Mouse (Mus musculus) midbrain, embryonic 13.5 days (tissue): Measurements from ENCODE around the gene Phf20. TPM values are rescaled to one million over a fixed set of nuclear protein-coding genes. Genes with fewer than 3 reads are reported as not detected.

Experiments
- ATAC-seq: fragments of 200-750 bp; cut with Nextera tagmentation; 2 replicates; pipeline ENCODE4 v1.8.0; 2017; ENCODE audit warnings: mild to moderate bottlenecking, moderate TSS enrichment, moderate library complexity
- H3K27ac ChIP-seq: fragments of 300-500 bp; sonication (generic); 2 replicates; pipeline ENCODE4 v1.5.1; 2015; ENCODE audit warnings: inconsistent platforms, mild to moderate bottlenecking, moderate library complexity
- H3K27me3 ChIP-seq: fragments of 300-500 bp; sonication (generic); 2 replicates; pipeline ENCODE4 v1.6.1; 2015; ENCODE audit warnings: mild to moderate bottlenecking, inconsistent platforms
- H3K36me3 ChIP-seq: fragments of 300-500 bp; sonication (generic); 2 replicates; pipeline ENCODE4 v1.6.1; 2015; ENCODE audit warnings: mild to moderate bottlenecking, inconsistent platforms
- H3K4me1 ChIP-seq: fragments of 300-500 bp; sonication (generic); replicated peaks from 2 replicates; pipeline ENCODE4 v1.6.1; 2015; ENCODE audit warnings: inconsistent platforms
- H3K4me2 ChIP-seq: fragments of 300-500 bp; sonication (generic); replicated peaks from 2 replicates; pipeline ENCODE4 v1.6.1; 2015; ENCODE audit warnings: moderate library complexity, mild to moderate bottlenecking, inconsistent platforms
- H3K4me3 ChIP-seq: fragments of 300-500 bp; sonication (generic); replicated peaks from 2 replicates; pipeline ENCODE4 v1.5.1; 2015; ENCODE audit warnings: mild to moderate bottlenecking, inconsistent platforms
- H3K9ac ChIP-seq: fragments of 300-500 bp; sonication (generic); replicated peaks from 2 replicates; pipeline ENCODE4 v1.6.1; 2015; ENCODE audit warnings: mild to moderate bottlenecking, inconsistent platforms
- H3K9me3 ChIP-seq: fragments of 300-500 bp; sonication (generic); 2 replicates; pipeline ENCODE4 v1.6.1; 2016; ENCODE audit warnings: mild to moderate bottlenecking, inconsistent platforms
- WGBS: fragments of 180-500 bp; shearing (Covaris S2); methylation state at CpG from one replicate; pipeline ENCODE4 v1.1.7; 2015; 5-methylcytosine and 5-hydroxymethylcytosine counted together
- microRNA-seq: library from miRNA; unstranded; fragments of <30 nt; microRNA quantifications from one replicate; pipeline ENCODE4, GENCODE M21; 2016
- polyA plus RNA-seq: library from polyadenylated mRNA; unstranded; fragments of >200 nt; fragmentation: Nextera tagmentation; extraction: Ambion mirVana; gene quantifications from 2 replicates; pipeline ENCODE4 v1.2.1, GENCODE M21; 2015

Gene Phf20
- polyA plus RNA-seq, 1 experiment from 2014 or later: 111 TPM

- Histone ChIP-seq H3K4me1 (peaks cover 3% of the 10 kb centered on the region; the same call in 1 of the 2 replicates), H3K4me3 (no peak overlapping the region), H3K9ac (no peak overlapping the region), H3K27ac (no peak overlapping the region), H3K27me3 (no peaks in the 10 kb centered on the region), H3K4me2 (no peak overlapping the region), H3K36me3 (no peaks in the 10 kb centered on the region), H3K9me3 (no peaks in the 10 kb centered on the region)
- 88% methylated on average over 4 of the region's 4 CpGs for WGBS
- ATAC-seq: no peak
These were observed 143.8 kb downstream of the Phf20 start for GRCm38 (mm10) chr2:156340078-156340477.

DNA sequence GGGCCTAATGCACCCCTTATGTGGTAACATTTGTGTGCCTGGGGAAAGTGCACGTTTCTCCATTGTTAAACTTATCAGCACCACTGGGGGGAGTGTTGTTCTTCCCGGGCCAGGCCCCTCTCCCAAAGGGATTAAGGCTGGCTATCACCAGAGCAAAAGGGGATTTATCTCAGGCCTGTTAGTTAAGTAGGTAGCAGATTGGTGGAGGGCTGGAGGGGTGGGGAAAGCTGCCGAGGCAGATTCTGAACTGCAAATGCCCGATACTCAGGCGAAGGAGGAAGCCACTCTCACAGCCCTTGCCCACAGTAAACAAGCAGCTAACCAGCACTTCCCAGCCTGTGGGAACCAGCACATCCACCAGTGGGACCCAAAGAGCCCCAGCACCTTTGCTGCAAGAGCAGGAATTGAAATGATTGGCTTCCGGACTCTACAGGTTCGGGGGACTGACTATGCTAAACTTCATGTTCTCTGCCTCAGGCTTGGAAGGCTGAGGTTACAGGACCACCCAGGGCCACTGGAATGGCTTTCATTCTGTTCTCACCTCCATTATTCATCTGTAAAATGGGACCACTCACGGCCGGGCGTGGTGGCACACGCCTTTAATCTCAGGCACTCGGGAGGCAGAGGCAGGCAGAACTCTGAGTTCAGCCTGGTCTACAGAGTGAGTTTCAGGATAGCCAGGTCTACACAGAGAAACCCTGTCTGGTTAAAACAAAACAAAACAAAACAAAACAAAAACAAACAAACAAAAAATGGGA lies 148.7 kb downstream of the Phf20 start:
- no peaks in the 10 kb centered on the region for H3K36me3 ChIP-seq
- no peak for ATAC-seq
- H3K9ac ChIP-seq: no peak overlapping the region
- peaks cover 3% of the 10 kb centered on the region; the same call in 1 of the 2 replicates for H3K4me1 ChIP-seq
- no peaks in the 10 kb centered on the region for H3K9me3 ChIP-seq
- no peak overlapping the region for H3K4me3 ChIP-seq
- no peaks in the 10 kb centered on the region for H3K27me3 ChIP-seq
- H3K27ac ChIP-seq: no peak overlapping the region
- 56% methylated on average over 12 of the region's 12 CpGs for WGBS
- H3K4me2 ChIP-seq: no peak overlapping the region

- Histone ChIP-seq H3K36me3 (no peaks in the 10 kb centered on the region), H3K4me1 (peaks cover 7% of the 10 kb centered on the region; the same call in 1 of the 2 replicates), H3K27ac (no peak overlapping the region), H3K27me3 (no peaks in the 10 kb centered on the region), H3K4me2 (no peak overlapping the region), H3K9me3 (no peaks in the 10 kb centered on the region), H3K9ac (no peak overlapping the region), H3K4me3 (no peak overlapping the region)
- 88% methylated on average over 4 of the region's 4 CpGs for WGBS
- no peak for ATAC-seq
These were observed 152.5 kb downstream of the Phf20 start for GRCm38 (mm10) chr2:156348812-156349211.

GRCm38 (mm10) chr2:156349286-156349848 lies 153.1 kb downstream of the Phf20 start:
- H3K27me3 ChIP-seq: no peaks in the 10 kb centered on the region
- H3K4me3 ChIP-seq: no peak overlapping the region

DNA sequence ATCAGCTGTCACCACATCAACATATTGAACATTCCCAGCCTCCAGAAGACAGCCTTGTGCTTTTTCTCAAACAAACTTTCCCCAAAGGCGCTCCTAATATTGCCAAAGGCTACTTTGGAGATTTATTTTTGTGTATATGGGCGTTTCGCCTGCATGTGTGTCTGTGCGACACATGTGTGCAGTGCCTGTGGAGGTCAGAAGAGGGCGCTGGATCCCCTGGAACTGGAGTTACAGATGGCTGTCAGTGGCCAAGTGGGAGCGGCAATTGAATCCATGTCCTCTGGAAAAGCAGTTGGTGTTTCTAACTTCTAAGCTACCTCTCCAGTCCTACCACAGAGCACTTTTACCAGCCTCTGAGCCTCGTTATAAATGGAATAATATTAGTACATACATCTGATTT lies 155.0 kb downstream of the Phf20 start:
- Histone ChIP-seq H3K4me2 (no peak overlapping the region), H3K9ac (no peak overlapping the region), H3K27ac (no peak overlapping the region), H3K9me3 (no peaks in the 10 kb centered on the region), H3K27me3 (no peaks in the 10 kb centered on the region), H3K4me1 (peaks cover 11% of the 10 kb centered on the region; the same call in 1 of the 2 replicates), H3K4me3 (no peak overlapping the region), H3K36me3 (no peaks in the 10 kb centered on the region)
- WGBS: 87% methylated on average over 7 of the region's 7 CpGs
- no peak for ATAC-seq

More at GRCm38 (mm10) chr2:156349286-156349848, 153.1 kb downstream of the Phf20 start:
- Histone ChIP-seq H3K4me2 (no peak overlapping the region), H3K4me1 (peaks cover 7% of the 10 kb centered on the region; the same call in 1 of the 2 replicates), H3K27ac (no peak overlapping the region), H3K9me3 (no peaks in the 10 kb centered on the region), H3K36me3 (no peaks in the 10 kb centered on the region), H3K9ac (no peak overlapping the region)
- ATAC-seq: no peak
- WGBS: 89% methylated on average over 4 of the region's 4 CpGs

GRCm38 (mm10) chr2:156352413-156353165 lies 156.3 kb downstream of the Phf20 start:
- Histone ChIP-seq H3K4me2 (no peak overlapping the region), H3K4me3 (no peak overlapping the region), H3K36me3 (no peaks in the 10 kb centered on the region), H3K9ac (no peak overlapping the region), H3K27me3 (no peaks in the 10 kb centered on the region), H3K27ac (no peak overlapping the region), H3K9me3 (no peaks in the 10 kb centered on the region), H3K4me1 (peaks cover 12% of the 10 kb centered on the region; the same call in 1 of the 2 replicates)
- WGBS: 80% methylated on average over 8 of the region's 8 CpGs
- no peak for ATAC-seq

GRCm38 (mm10) chr2:156353265-156353692 lies 157.0 kb downstream of the Phf20 start:
- H3K27me3 ChIP-seq: no peaks in the 10 kb centered on the region
- WGBS: 55% methylated on average over 7 of the region's 7 CpGs
- H3K4me3 ChIP-seq: no peak overlapping the region
- no peak overlapping the region for H3K4me2 ChIP-seq
- peaks cover 12% of the 10 kb centered on the region; the same call in 1 of the 2 replicates for H3K4me1 ChIP-seq
- H3K9me3 ChIP-seq: no peaks in the 10 kb centered on the region
- H3K36me3 ChIP-seq: no peaks in the 10 kb centered on the region
- ATAC-seq: no peak
- H3K27ac ChIP-seq: no peak overlapping the region
- no peak overlapping the region for H3K9ac ChIP-seq

DNA sequence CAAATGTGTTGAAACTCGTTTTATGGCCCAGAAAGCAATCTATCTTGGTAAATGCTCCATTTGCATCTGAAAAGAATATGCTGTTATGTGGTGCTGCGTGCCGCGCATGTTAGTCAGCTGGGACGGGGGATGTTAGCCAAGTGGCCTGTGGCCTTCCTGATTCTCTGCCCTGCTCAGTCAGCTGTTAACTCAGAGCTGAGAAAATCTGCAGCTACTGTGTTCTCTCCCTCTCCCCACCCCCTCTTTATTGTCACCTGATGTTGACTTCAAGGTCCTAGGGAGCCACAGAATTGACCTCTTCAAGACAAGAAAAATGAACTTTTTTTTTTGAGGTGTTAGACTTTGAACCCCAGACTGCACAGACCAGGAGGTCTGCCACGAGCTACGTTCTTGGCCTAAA lies 159.8 kb downstream of the Phf20 start:
- Histone ChIP-seq H3K4me1 (peaks cover 12% of the 10 kb centered on the region; the same call in 1 of the 2 replicates), H3K9ac (no peak overlapping the region), H3K36me3 (no peaks in the 10 kb centered on the region), H3K27ac (no peak overlapping the region), H3K27me3 (no peaks in the 10 kb centered on the region), H3K4me3 (no peak overlapping the region), H3K9me3 (no peaks in the 10 kb centered on the region), H3K4me2 (no peak overlapping the region)
- 48% methylated on average over 7 of the region's 7 CpGs for WGBS
- ATAC-seq: no peak

Small RNAs within 50 kb of the gene (microRNA-seq; reads per million reads assigned to microRNA genes)
- not detected for gene Gm22759

Other genes starting within 250 kb of the Phf20 start
- gene Cep250, start 240.0 kb upstream of the Phf20 start, polyA plus RNA-seq: 17.3 and 21.2 TPM in 2 replicates
- gene 6430550D23Rik, start 188.5 kb upstream of the Phf20 start, polyA plus RNA-seq: 1.4 and 1.9 TPM in 2 replicates
- gene Ergic3, start 188.4 kb upstream of the Phf20 start, polyA plus RNA-seq: 336 and 349 TPM in 2 replicates
- not detected in 2 replicates for gene Fer1l4, start 143.5 kb upstream of the Phf20 start, polyA plus RNA-seq
- gene Spag4, start 131.3 kb upstream of the Phf20 start, polyA plus RNA-seq: 6.0 TPM in 2 replicates
- gene Cpne1, start 84.5 kb upstream of the Phf20 start, polyA plus RNA-seq: 34.2 and 36.4 TPM in 2 replicates
- gene Rbm12, start 84.5 kb upstream of the Phf20 start, polyA plus RNA-seq: 33.3 and 33.9 TPM in 2 replicates
- gene Gm28036, start 69.4 kb upstream of the Phf20 start, polyA plus RNA-seq: 23.0 and 28.4 TPM in 2 replicates
- 434 and 435 TPM in 2 replicates for gene Romo1, start 52.4 kb upstream of the Phf20 start, polyA plus RNA-seq
- gene Nfs1, start 52.3 kb upstream of the Phf20 start, polyA plus RNA-seq: 29.5 and 29.8 TPM in 2 replicates
- gene Rbm39, start 16.2 kb upstream of the Phf20 start, polyA plus RNA-seq: 611 and 631 TPM in 2 replicates
- gene Cnbd2, start 115.8 kb downstream of the Phf20 start, polyA plus RNA-seq: 5.9 and 6.3 TPM in 2 replicates
- gene Scand1, start 116.2 kb downstream of the Phf20 start, polyA plus RNA-seq: 82.2 and 99.1 TPM in 2 replicates
- gene Epb41l1, start 224.4 kb downstream of the Phf20 start, polyA plus RNA-seq: 10.4 and 11.9 TPM in 2 replicates